Mouse (Mus musculus): ENCODE measurements around the gene Gm20696. TPM values are rescaled to one million over a fixed set of nuclear protein-coding genes. Genes with fewer than 3 reads are reported as not detected.
A peak's percentile ranks its signal among the peaks of the same experiment; 100 is the strongest.

Gm20696 gene
- polyA plus RNA-seq, 1 experiment from 2014 or later, result 3.2 TPM

GRCm38 (mm10) chr6:99388741-99389675 lies 277.6 kb downstream of the Gm20696 start:
- H3K27me3 ChIP-seq (ENCODE audit: insufficient read depth, poor library complexity, severe bottlenecking), result no peaks in the 10 kb centered on the region
- no peaks in the 10 kb centered on the region for H3K9me3 ChIP-seq
- H3K4me3 ChIP-seq, result no peak overlapping the region
- H3K4me1 ChIP-seq (replicated peaks), result peaks cover 10% of the 10 kb centered on the region
- no peak for DNase-seq (ENCODE audit: low spot score)
- peak overlapping the region; percentile 60 for H3K27ac ChIP-seq
- WGBS, result 83% methylated on average over 19 of the region's 19 CpGs
- peaks cover 4% of the 10 kb centered on the region; the same call in 1 of the 2 replicates for H3K36me3 ChIP-seq

DNA sequence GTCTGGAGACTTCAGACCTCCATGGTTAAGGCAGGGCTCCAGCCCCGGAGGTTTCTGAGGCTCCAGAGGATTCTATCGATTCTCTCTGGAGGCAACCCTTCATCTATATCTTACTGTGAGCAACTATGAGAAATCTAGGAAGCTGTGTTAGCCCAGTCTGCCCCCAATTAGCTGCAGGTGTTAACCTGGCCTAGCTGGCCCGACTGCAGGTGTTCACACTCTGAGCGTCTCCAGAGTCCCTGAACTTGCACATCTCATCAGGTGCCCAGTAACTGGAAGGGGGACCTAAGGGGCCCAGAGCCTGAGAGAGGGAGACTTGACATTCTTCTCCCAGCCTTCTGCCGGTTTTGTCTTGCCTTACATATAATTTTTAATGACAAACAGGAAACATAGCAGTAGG lies 278.6 kb downstream of the Gm20696 start:
- peak overlapping the region; percentile 37; the same call in 1 of the 2 replicates for H3K27ac ChIP-seq
- WGBS, result 92% methylated on average over 5 of the region's 5 CpGs
- peaks cover 18% of the 10 kb centered on the region for H3K4me1 ChIP-seq (replicated peaks)
- no peaks in the 10 kb centered on the region for H3K27me3 ChIP-seq (ENCODE audit: insufficient read depth, poor library complexity, severe bottlenecking)
- peaks cover 4% of the 10 kb centered on the region; the same call in 1 of the 2 replicates for H3K36me3 ChIP-seq
- DNase-seq (ENCODE audit: low spot score), result no peak
- no peak overlapping the region for H3K4me3 ChIP-seq
- H3K9me3 ChIP-seq, result no peaks in the 10 kb centered on the region

GRCm38 (mm10) chr6:99385059-99385604 lies 281.5 kb downstream of the Gm20696 start:
- no peaks in the 10 kb centered on the region for H3K9me3 ChIP-seq

DNA sequence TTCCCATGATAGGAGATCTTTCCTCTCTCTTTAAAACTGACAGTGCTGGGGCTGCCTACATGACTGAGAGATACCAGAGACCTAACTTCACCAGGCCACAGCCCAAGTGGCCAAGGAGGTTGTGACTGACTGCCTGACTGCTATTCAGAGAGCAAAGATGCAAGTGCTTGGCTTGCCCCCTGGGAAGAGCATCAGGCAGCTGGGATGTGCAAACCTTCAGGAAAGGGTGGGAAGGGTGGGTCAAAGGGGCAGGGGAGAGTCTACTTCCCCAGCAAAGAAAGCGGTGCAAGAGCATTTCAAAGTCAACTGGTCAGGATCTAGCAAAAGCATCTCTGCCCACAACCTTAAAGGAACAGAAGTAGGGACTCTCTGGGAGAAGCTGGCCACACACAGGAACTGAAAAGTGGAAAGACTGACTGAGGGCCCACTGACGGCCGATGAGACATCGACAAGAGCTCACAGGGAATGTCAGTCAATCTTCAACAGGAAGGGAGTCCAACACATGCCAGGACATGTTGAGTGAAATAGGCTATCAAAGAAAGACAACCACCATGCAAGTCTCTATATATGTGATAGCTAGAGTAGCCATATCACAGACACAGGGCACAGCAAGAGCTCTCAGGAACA lies 282.6 kb downstream of the Gm20696 start:
- no peak overlapping the region for H3K4me3 ChIP-seq
- H3K27ac ChIP-seq, result peak overlapping the region; percentile 37; the same call in 1 of the 2 replicates
- DNase-seq (ENCODE audit: low spot score), result no peak
- H3K9me3 ChIP-seq, result no peaks in the 10 kb centered on the region
- H3K4me1 ChIP-seq (replicated peaks), result peaks cover 18% of the 10 kb centered on the region
- WGBS, result 72% methylated on average over 4 of the region's 4 CpGs
- H3K27me3 ChIP-seq (ENCODE audit: insufficient read depth, poor library complexity, severe bottlenecking), result 0 out of 2 replicates have a peak, but pooled peaks cover 2% of the 10 kb centered on the region
- H3K36me3 ChIP-seq, result peaks cover 4% of the 10 kb centered on the region; the same call in 1 of the 2 replicates

More at GRCm38 (mm10) chr6:99385059-99385604, 281.5 kb downstream of the Gm20696 start:
- Histone ChIP-seq H3K4me3 (no peak overlapping the region), H3K27me3 (ENCODE audit: insufficient read depth, poor library complexity, severe bottlenecking) (0 out of 2 replicates have a peak, but pooled peaks cover 1% of the 10 kb centered on the region), H3K4me1 (replicated peaks) (peaks cover 20% of the 10 kb centered on the region), H3K27ac (no peak overlapping the region), H3K36me3 (peaks cover 4% of the 10 kb centered on the region; the same call in 1 of the 2 replicates)
- no peak for DNase-seq (ENCODE audit: low spot score)
- WGBS, result 82% methylated on average over 2 of the region's 2 CpGs

- H3K27ac ChIP-seq, result no peak overlapping the region
- H3K4me3 ChIP-seq, result no peak overlapping the region
- no peaks in the 10 kb centered on the region for H3K9me3 ChIP-seq
- 92% methylated on average over 5 of the region's 5 CpGs for WGBS
- DNase-seq (ENCODE audit: low spot score), result no peak
- H3K27me3 ChIP-seq (ENCODE audit: insufficient read depth, poor library complexity, severe bottlenecking), result peaks cover 13% of the 10 kb centered on the region
- H3K36me3 ChIP-seq, result no peaks in the 10 kb centered on the region
- peaks cover 53% of the 10 kb centered on the region for H3K4me1 ChIP-seq (replicated peaks)
Measured at GRCm38 (mm10) chr6:99380146-99380545, 286.5 kb downstream of the Gm20696 start.

GRCm38 (mm10) chr6:99378997-99379710 lies 287.4 kb downstream of the Gm20696 start:
- WGBS, result 71% methylated on average over 7 of the region's 7 CpGs
- peaks cover 13% of the 10 kb centered on the region for H3K27me3 ChIP-seq (ENCODE audit: insufficient read depth, poor library complexity, severe bottlenecking)
- H3K27ac ChIP-seq, result peak overlapping the region; percentile 30; the same call in 1 of the 2 replicates
- peak; percentile 42 for DNase-seq (ENCODE audit: low spot score)
- peaks cover 53% of the 10 kb centered on the region for H3K4me1 ChIP-seq (replicated peaks)
- no peaks in the 10 kb centered on the region for H3K36me3 ChIP-seq
- H3K4me3 ChIP-seq, result no peak overlapping the region
- no peaks in the 10 kb centered on the region for H3K9me3 ChIP-seq

- Histone ChIP-seq H3K4me1 (replicated peaks) (peaks cover 41% of the 10 kb centered on the region), H3K36me3 (no peaks in the 10 kb centered on the region), H3K27ac (0 out of 2 replicates have a peak overlapping the region, but pooled peaks have one; percentile 8), H3K27me3 (ENCODE audit: insufficient read depth, poor library complexity, severe bottlenecking) (peaks cover 13% of the 10 kb centered on the region), H3K4me3 (no peak overlapping the region), H3K9me3 (no peaks in the 10 kb centered on the region)
- WGBS, result 77% methylated on average over 4 of the region's 4 CpGs
- no peak for DNase-seq (ENCODE audit: low spot score)
Measured at GRCm38 (mm10) chr6:99377716-99378115, 288.9 kb downstream of the Gm20696 start.

DNA sequence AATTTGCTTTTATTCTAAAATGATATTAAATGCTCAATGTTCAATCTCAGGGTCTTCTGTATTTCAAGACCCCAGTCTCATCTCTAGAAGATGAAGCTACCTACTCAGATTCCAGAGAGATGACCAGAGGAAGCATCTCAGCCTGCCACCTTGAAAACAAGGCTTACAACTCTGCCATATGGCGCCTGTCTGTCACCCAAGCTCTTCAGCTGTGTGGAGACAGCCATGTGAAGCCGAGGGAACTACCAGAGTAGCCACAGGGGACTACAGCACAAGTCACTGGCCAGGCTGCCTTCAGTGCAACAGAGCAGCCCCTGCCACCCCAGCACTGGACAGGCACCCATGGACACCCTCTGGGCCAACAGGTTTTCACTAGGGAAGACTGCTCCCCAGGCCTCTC lies 289.5 kb downstream of the Gm20696 start:
- Histone ChIP-seq H3K9me3 (no peaks in the 10 kb centered on the region), H3K4me3 (no peak overlapping the region), H3K4me1 (replicated peaks) (peaks cover 41% of the 10 kb centered on the region), H3K36me3 (no peaks in the 10 kb centered on the region), H3K27ac (peak overlapping the region; percentile 8; the same call in 1 of the 2 replicates), H3K27me3 (ENCODE audit: insufficient read depth, poor library complexity, severe bottlenecking) (peaks cover 13% of the 10 kb centered on the region)
- DNase-seq (ENCODE audit: low spot score), result no peak
- 57% methylated on average over 2 of the region's 2 CpGs for WGBS

DNA sequence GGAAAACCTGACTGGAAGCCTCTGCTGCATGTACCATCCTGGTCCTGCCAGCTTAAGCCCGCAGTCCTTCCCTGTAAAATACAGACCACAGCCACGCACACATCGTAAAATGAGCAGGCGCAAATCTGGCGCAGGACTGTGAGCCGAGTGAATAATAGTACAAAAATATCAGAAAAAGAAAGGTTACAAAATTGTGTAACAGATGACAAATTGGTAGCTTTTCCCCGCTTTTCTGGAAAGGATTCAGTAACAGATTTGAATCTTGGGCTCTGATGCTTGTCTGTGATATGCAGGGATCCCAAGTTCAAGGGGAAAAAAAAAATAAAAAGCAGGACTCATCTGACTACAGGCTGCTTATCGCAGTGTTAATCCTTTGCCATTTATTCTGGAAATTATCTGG lies 289.9 kb downstream of the Gm20696 start:
- WGBS, result 89% methylated on average over 8 of the region's 8 CpGs
- peaks cover 41% of the 10 kb centered on the region for H3K4me1 ChIP-seq (replicated peaks)
- no peak overlapping the region for H3K27ac ChIP-seq
- H3K36me3 ChIP-seq, result no peaks in the 10 kb centered on the region
- peaks cover 13% of the 10 kb centered on the region for H3K27me3 ChIP-seq (ENCODE audit: insufficient read depth, poor library complexity, severe bottlenecking)
- H3K9me3 ChIP-seq, result no peaks in the 10 kb centered on the region
- H3K4me3 ChIP-seq, result no peak overlapping the region
- no peak for DNase-seq (ENCODE audit: low spot score)

DNA sequence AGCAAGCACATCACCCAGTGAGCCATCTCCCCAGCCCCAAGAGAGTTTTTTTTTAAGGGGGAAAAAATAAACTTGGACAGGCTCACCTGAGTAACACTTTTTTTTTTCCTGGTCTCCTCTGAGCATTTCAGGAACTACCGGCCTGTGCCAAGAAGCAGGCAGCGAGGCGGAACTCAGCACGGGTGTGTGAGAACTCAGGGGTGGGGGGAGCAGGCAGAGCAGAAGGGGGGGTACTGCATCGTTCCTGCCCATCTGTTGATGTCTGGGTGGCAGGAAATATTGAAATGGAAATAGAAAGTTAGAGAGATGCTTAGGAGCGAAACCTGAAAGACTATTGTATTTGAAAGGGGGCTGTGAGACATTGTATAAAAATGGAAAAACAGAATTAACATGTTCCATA lies 290.7 kb downstream of the Gm20696 start:
- no peak for DNase-seq (ENCODE audit: low spot score)
- H3K9me3 ChIP-seq, result no peaks in the 10 kb centered on the region

GRCm38 (mm10) chr6:99375376-99375775 lies 291.2 kb downstream of the Gm20696 start:
- Histone ChIP-seq H3K27ac (peak overlapping the region; percentile 54; the same call in 1 of the 2 replicates), H3K27me3 (ENCODE audit: insufficient read depth, poor library complexity, severe bottlenecking) (peaks cover 13% of the 10 kb centered on the region), H3K4me1 (replicated peaks) (peaks cover 41% of the 10 kb centered on the region), H3K36me3 (no peaks in the 10 kb centered on the region), H3K4me3 (no peak overlapping the region), H3K9me3 (no peaks in the 10 kb centered on the region)
- no peak for DNase-seq (ENCODE audit: low spot score)
- 88% methylated on average over 4 of the region's 4 CpGs for WGBS

More for the DNA sequence above, 290.7 kb downstream of the Gm20696 start:
- WGBS, result 65% methylated on average over 6 of the region's 6 CpGs
- Histone ChIP-seq H3K36me3 (no peaks in the 10 kb centered on the region), H3K4me3 (no peak overlapping the region), H3K27ac (peak overlapping the region; percentile 54; the same call in 1 of the 2 replicates), H3K4me1 (replicated peaks) (peaks cover 41% of the 10 kb centered on the region), H3K27me3 (ENCODE audit: insufficient read depth, poor library complexity, severe bottlenecking) (peaks cover 13% of the 10 kb centered on the region)
